Mouse (Mus musculus) cortical plate, adult 2 months (tissue): Measurements from ENCODE around the gene Gna11.

Experiments used
- CTCF ChIP-seq: fragments of 200-500 bp; IDR thresholded peaks from 2 replicates; pipeline ENCODE4 v1.5.1; 2011; ENCODE audit warnings: mild to moderate bottlenecking, control low read depth, low read length; ENCODE audit not compliant: insufficient read depth; ENCODE audit errors: extremely low read depth
- POLR2A ChIP-seq: fragments of 200-500 bp; IDR thresholded peaks from 2 replicates; pipeline ENCODE4 v1.6.1; 2011; ENCODE audit warnings: mild to moderate bottlenecking, low read length, control low read depth; ENCODE audit not compliant: insufficient read depth; ENCODE audit errors: extremely low read depth

DNA sequence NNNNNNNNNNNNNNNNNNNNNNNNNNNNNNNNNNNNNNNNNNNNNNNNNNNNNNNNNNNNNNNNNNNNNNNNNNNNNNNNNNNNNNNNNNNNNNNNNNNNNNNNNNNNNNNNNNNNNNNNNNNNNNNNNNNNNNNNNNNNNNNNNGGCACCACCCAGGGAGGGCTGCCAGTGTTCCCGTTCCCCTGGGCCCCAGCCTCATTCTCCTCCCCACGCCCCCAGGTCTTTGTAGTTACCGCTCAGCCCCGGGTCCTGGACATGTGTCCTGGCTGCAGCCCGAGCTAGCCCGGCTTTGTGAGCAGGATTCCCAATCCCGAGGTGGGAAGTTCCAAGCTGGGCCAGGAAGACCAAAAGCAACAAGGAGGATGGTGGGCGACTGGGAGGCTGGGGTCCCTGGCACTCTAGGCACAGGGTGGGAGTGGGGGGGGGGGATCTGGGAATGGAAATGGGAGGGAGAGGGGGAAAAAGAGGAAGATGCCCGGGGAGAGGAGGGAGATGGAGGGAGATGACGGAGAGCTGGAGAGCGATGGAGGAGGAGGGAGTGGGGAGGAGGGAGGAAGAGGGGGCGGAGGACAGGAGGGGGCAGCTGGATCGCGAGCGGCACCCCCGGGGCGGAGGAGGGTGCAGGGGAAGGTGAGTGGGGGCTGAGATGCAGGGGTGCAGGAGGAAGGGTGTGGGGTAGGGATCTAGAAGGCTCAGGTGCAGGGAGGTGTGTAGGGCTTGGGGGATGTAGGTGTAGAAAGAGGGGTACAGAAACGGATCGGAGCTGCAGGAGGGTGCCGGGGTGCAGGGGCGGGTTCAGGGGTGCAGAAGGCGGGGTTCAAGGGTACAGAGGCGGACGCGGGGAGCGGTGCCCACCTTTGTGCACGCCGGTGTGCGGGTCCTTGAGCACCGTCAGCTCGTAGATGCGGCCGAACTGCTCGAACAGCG is 63.1 kb downstream of the Gna11 start:
- TF ChIP-seq CTCF (no peak), POLR2A (no peak)
